Mouse (Mus musculus) 3134 (cell line): Measurements from ENCODE around the gene Crim1.
"Not testable (repeated sequence)": the region's sequence is repeated elsewhere in the genome, so short reads cannot be mapped to it uniquely, and the experiment has no call there.

Source experiments
- DNase-seq: peaks from one replicate; pipeline ENCODE4 v3.0.0-alpha.2; 2011; ENCODE audit warnings: low spot score; ENCODE audit not compliant: insufficient read length; ENCODE audit errors: extremely low read depth

The Crim1 gene

GRCm38 (mm10) chr17:78248197-78248596, 48.1 kb downstream of the Crim1 start:
- no peak for DNase-seq

- DNase-seq: no peak
Observed at GRCm38 (mm10) chr17:78248943-78249342, 48.9 kb downstream of the Crim1 start.

DNA sequence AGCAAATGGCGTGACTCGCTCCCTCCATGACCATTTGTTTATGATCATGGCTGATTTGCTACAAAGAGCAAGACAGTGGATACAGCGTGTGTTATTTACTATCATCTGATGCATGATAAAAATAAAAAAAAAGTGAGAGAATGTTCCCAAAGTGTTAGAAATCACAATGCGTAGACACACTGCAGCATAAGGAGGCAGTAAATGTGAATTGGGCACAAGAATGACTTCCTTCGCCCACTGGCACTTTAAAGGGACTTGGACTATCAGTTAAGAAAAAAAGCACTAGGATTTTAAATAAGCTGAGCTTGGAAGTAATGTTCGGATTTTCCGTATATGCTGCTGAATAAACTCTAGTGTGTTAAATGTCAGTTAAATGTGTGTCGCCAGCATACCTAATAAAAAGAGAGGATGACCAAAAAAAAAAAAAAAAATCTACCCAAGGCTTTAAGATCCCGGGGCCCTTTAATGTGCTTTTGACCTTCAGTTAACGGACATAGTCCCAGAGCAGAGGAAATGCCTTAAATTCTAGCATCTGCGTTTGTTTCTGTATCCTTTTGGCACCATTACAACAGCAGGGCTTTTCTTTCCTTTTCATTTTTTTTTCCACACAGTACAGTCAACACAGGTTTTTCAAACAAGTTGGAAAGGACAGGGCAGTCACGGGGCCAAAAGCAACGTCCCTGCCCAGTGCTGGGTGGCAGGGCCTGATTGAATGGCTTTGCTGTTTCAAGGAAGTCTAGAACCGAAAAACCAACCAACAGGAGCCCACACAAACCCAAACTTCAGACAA, 50.3 kb downstream of the Crim1 start:
- no peak for DNase-seq

- DNase-seq: not testable (repeated sequence)
Observed at GRCm38 (mm10) chr17:78253587-78253986, 53.5 kb downstream of the Crim1 start.

DNA sequence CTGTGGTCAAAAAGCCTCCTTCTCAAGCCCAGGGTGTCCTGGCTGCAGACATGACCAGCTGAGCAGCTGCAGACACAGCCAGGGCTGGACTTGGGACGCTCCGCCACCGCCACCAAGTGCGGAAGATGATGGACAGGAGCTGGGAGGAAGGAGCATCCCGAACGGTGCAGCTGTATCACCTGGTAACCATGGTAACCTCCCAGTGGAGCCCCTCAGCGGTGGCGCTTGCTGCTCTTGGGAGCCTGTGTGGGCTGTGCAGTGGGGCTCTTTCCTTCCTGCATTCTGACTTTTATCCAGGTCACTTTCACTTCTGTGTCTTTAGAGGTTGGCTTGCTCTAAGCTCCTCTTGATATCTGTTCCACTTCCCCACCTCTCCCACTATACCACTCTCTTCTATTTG, 54.2 kb downstream of the Crim1 start:
- DNase-seq: no peak

DNA sequence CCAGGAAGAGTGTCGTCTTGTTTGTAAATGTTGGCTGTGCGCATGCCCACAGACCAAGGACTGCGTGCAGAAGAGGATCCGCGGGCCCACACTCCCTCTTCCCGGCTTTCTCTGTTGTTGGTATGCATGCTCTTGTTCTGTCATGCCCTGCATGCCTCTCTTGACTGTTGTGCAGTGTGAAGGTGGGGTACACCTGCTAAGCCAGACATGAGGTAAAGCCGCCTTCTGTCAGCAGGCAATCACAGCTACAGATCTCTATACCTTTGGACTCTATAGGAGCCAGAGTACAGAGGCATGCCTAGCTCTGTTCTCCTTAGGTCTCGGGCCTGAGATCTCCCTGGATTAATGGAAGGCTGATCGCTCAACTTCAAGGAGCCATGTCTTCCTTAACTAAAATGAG, 55.7 kb downstream of the Crim1 start:
- DNase-seq: no peak

- no peak for DNase-seq
Observed at GRCm38 (mm10) chr17:78256534-78256933, 56.5 kb downstream of the Crim1 start.

- DNase-seq: no peak
Observed at GRCm38 (mm10) chr17:78261684-78262083, 61.6 kb downstream of the Crim1 start.

DNA sequence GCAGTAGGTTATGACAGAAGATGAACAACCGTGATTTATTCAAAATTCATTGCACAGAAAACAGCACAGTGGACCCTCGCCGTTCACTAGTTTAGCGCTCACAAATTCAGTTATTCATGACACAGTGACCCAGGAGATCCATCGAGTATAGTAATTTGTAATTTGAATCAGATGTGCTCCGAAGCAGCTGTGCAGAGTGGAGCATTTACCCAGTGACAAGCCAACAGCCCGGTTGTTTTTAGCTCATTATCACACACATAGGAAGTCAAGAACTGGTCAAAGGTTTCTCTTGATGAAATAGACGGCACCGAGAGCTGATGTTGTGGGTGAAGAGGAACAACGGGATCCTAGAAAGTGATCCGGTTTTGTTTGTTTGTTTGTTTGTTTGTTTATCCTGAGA, 64.1 kb downstream of the Crim1 start:
- DNase-seq: no peak

DNA sequence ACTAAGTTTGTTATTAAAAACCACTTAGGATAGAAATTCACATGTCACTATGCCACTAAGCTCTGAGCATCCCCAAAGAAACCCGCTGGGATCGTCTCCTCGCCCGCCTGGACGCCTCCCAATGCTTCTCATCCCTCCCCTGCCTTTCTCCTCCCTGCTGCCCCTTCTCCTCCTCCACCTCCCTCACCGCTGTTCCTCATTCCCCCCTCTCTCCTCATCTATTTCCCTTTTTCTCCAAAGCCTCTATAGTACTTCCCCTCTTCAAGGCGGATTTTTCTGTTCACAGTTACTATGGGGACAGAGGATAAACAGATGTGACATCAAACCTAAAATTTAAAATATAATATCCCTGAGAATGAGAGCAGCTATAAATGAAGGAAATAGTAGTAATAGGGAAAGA, 65.1 kb downstream of the Crim1 start:
- DNase-seq: no peak

DNA sequence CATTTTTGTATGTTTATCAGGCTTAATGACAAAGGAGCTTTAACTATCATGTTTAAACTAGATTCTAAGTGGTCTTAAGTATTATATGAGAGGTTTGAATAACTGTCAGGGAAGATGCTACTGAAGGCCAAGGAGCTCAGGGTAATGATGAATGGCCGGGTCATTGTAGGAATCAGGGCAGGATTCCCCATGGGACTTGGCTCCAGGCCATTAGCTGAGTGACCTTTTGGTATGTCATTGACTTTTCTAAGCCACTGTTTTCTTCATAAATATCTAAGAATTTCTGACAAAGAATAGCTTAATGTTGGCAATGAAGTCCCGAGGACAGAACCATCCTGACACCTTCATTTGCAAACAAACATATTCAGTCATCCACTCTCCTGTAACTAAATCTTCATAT, 66.2 kb downstream of the Crim1 start:
- no peak for DNase-seq

DNA sequence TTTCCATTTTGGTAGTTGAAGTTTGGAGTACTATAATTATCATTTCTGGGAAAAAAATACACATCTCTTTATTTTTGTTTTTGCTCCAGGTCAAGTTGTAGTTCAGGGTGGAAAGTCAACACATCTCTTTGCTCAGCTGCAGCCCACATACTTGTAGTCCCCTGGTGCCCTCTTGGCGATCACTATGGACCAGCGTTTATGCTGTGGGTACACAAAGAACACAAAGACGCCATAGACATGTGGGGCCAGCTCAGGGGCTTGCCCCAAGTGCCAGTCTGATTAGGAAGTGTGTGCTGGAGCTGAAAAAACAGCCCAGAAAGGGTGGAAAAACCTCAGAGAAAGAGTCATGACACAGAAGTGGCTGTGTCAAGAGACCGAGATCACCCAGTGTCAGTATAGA, 68.5 kb downstream of the Crim1 start:
- DNase-seq: no peak

DNA sequence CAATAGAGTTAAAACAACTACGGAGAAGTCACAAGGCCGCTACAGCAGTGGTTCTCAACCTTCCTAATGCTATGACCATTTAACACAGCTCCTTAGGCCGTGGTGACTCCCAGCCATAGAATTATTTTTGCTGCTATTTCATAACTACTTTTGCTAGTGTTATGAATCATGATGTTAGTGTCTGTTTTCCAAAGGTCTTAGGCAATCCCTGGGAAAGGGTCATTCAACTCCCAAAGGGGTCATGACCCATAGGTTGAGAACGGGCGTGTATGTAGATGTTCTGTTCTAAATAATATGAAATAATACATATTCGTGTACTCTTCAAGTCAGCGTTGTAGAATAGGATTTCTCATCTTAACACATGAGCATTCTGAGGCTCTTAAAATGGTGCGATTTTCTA, 69.3 kb downstream of the Crim1 start:
- DNase-seq: no peak

GRCm38 (mm10) chr17:78270019-78270418, 70.0 kb downstream of the Crim1 start:
- DNase-seq: no peak

GRCm38 (mm10) chr17:78271731-78272130, 71.7 kb downstream of the Crim1 start:
- no peak for DNase-seq

GRCm38 (mm10) chr17:78272142-78272541, 72.1 kb downstream of the Crim1 start:
- no peak for DNase-seq

GRCm38 (mm10) chr17:78272713-78273483, 72.8 kb downstream of the Crim1 start:
- DNase-seq: no peak

DNA sequence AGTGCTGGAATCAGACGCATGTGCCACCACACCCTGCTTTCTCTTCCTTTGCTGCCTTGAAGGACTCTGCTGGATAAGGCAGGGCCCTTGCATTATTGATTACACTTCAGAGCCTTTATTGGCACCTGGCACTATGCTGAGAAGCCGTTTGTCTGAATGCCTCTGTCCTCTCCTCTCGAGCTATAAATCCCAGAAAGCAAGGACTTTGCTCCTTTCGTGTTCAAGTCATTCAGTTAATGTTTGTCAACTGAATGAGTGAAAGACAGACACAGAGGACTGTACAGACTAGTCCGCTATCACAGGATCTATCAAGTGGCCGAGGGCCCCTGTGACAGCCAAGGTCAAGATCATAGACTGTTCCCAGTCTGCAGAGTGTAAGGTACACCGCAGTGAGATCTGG, 73.8 kb downstream of the Crim1 start:
- no peak for DNase-seq

DNA sequence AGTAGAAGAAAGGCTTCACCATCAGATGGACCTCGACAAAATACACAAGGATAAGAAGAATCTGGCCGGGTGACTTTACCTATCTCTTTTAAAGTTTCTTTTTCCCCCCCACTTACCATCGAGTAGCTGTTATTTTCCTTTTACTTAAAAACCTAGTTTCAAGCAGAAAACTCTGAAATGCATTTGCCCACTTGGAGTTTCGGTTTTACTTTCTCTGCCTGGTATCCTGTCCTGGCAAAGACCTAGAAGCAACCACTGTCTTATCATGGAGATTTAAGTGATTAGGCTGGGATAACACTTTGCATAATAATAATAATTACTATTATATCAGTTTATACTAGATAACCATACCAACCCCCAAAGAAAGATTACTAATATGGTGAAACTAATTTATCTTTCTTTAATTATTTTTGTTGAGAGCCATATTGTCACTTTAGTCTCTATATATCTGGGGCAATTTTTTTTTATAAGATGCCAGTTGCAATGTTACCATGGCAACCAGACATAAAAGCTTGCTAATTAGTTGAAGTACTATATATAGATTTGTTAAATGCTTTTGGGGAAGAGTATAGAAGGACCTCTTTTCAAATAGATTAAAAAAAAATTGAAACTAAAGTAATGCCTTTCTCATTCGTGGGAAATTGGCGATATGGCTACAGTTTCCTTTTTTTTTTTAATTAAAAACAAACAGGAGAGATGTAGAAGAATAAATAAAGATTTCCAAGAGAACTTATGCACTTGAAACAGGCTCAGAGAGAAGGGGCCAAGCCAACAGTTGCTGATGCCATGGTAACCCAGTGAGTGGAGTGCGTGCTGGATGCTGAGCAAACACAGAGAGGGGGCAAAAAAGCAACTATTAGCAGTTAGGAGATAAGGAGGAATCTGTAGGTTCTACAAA, 74.8 kb downstream of the Crim1 start:
- no peak for DNase-seq

GRCm38 (mm10) chr17:78275507-78275813, 75.4 kb downstream of the Crim1 start:
- DNase-seq: no peak

- no peak for DNase-seq
Observed at GRCm38 (mm10) chr17:78279191-78279590, 79.1 kb downstream of the Crim1 start.
